Mouse (Mus musculus) hindbrain, embryonic 15.5 days (tissue): ENCODE results near the gene Efcab3. TPM values are rescaled to one million over a fixed set of nuclear protein-coding genes. Genes with fewer than 3 reads are reported as not detected.

ENCODE experiments used
- ATAC-seq: fragments of 200-750 bp; cut with Nextera tagmentation; 2 replicates; pipeline ENCODE4 v1.8.0; 2017; ENCODE audit warnings: low read depth, moderate number of reproducible peaks, moderate TSS enrichment; ENCODE audit not compliant: low FRiP score
- H3K27ac ChIP-seq: fragments of 300-500 bp; sonication (generic); replicated peaks from 2 replicates; pipeline ENCODE4 v1.5.1; 2015; ENCODE audit warnings: mild to moderate bottlenecking, inconsistent platforms
- H3K27me3 ChIP-seq: fragments of 300-500 bp; sonication (generic); 2 replicates; pipeline ENCODE4 v1.6.1; 2015; ENCODE audit warnings: control low read depth, inconsistent platforms
- H3K36me3 ChIP-seq: fragments of 300-500 bp; sonication (generic); 2 replicates; pipeline ENCODE4 v1.6.1; 2015; ENCODE audit warnings: control low read depth, inconsistent platforms
- H3K4me1 ChIP-seq: fragments of 300-500 bp; sonication (generic); replicated peaks from 2 replicates; pipeline ENCODE4 v1.6.1; 2015; ENCODE audit warnings: control low read depth, inconsistent platforms
- H3K4me2 ChIP-seq: fragments of 300-500 bp; sonication (generic); 2 replicates; pipeline ENCODE4 v1.6.1; 2015; ENCODE audit warnings: moderate library complexity, mild to moderate bottlenecking, inconsistent platforms
- H3K4me3 ChIP-seq: fragments of 300-500 bp; sonication (generic); 2 replicates; pipeline ENCODE4 v1.5.1; 2015; ENCODE audit warnings: mild to moderate bottlenecking, inconsistent platforms
- H3K9ac ChIP-seq: fragments of 300-500 bp; sonication (generic); 2 replicates; pipeline ENCODE4 v1.6.1; 2015; ENCODE audit warnings: inconsistent platforms
- H3K9me3 ChIP-seq: fragments of 300-500 bp; sonication (generic); 2 replicates; pipeline ENCODE4 v1.6.1; 2016; ENCODE audit warnings: control low read depth, inconsistent platforms
- WGBS: fragments of 180-500 bp; shearing (Covaris S2); methylation state at CpG from one replicate; pipeline ENCODE4 v1.1.7; 2015; 5-methylcytosine and 5-hydroxymethylcytosine counted together
- polyA plus RNA-seq: library from polyadenylated mRNA; unstranded; fragments of >200 nt; fragmentation: Nextera tagmentation; extraction: Ambion mirVana; gene quantifications from 2 replicates; pipeline ENCODE4 v1.2.1, GENCODE M21; 2015

Efcab3 gene
- polyA plus RNA-seq, 1 experiment from 2014 or later: 0.21 TPM

GRCm38 (mm10) chr11:105164516-105165510, 101.4 kb downstream of the Efcab3 start:
- Histone ChIP-seq H3K9me3 (0 out of 2 replicates have a peak, but pooled peaks cover 5% of the 10 kb centered on the region), H3K36me3 (no peaks in the 10 kb centered on the region), H3K27ac (no peak overlapping the region), H3K4me2 (no peak overlapping the region), H3K27me3 (no peaks in the 10 kb centered on the region), H3K4me3 (no peak overlapping the region), H3K9ac (no peak overlapping the region), H3K4me1 (no peaks in the 10 kb centered on the region)
- WGBS: 83% methylated on average over 69 of the region's 69 CpGs
- no peak for ATAC-seq

- Histone ChIP-seq H3K27me3 (no peaks in the 10 kb centered on the region), H3K4me3 (no peak overlapping the region), H3K9me3 (0 out of 2 replicates have a peak, but pooled peaks cover 5% of the 10 kb centered on the region), H3K4me2 (no peak overlapping the region), H3K27ac (no peak overlapping the region), H3K4me1 (no peaks in the 10 kb centered on the region), H3K9ac (no peak overlapping the region), H3K36me3 (no peaks in the 10 kb centered on the region)
- WGBS: 89% methylated on average over 10 of the region's 10 CpGs
- no peak for ATAC-seq
Observed at GRCm38 (mm10) chr11:105166780-105167179, 103.4 kb downstream of the Efcab3 start.

Other genes with a start within 250 kb of the Efcab3 start
- 29.3 and 29.5 TPM in 2 replicates for gene Mettl2, start 62.8 kb downstream of the Efcab3 start, polyA plus RNA-seq
- gene Gm10842, start 83.3 kb downstream of the Efcab3 start, polyA plus RNA-seq: not detected in 2 replicates
- 18.9 and 19.5 TPM in 2 replicates for gene Tlk2, start 115.2 kb downstream of the Efcab3 start, polyA plus RNA-seq
- 5.8 and 6.3 TPM in 2 replicates for gene Mrc2, start 229.1 kb downstream of the Efcab3 start, polyA plus RNA-seq